Mouse (Mus musculus): ENCODE measurements around the gene Chrm5.
"Not testable (repeated sequence)": the region's sequence is repeated elsewhere in the genome, so short reads cannot be mapped to it uniquely, and the experiment has no call there.

- TF ChIP-seq MYOD1 (IDR thresholded peaks at IDR 0.05; ENCODE audit: control insufficient read depth in 1 of 3, insufficient read length in 2 of 3, low read depth in 2 of 3); SRF (IDR thresholded peaks at IDR 0.05; ENCODE audit: control insufficient read depth, insufficient read length, low read depth); USF1 (IDR thresholded peaks at IDR 0.05; ENCODE audit: low read depth); POLR2A (IDR thresholded peaks at IDR 0.05; ENCODE audit: insufficient read length, low read depth); MAX (IDR thresholded peaks at IDR 0.05; ENCODE audit: low read depth); REST (IDR thresholded peaks at IDR 0.05; ENCODE audit: insufficient read depth, insufficient read length); TCF12 (IDR thresholded peaks at IDR 0.05; ENCODE audit: insufficient read depth, poor library complexity, severe bottlenecking); TCF3 (IDR thresholded peaks at IDR 0.05; ENCODE audit: insufficient read length, low read depth); POLR2AphosphoS2 (IDR thresholded peaks at IDR 0.05; ENCODE audit: insufficient read length, low read depth): not testable (repeated sequence)
These were observed 28.1 kb downstream of the Chrm5 start for GRCm38 (mm10) chr2:112452513-112452912.

Data from myocyte (in vitro differentiated cells).